Mouse (Mus musculus) hindbrain, embryonic 13.5 days (tissue): ENCODE measurements around the gene Rpl7l1. TPM values are rescaled to one million over a fixed set of nuclear protein-coding genes. Genes with fewer than 3 reads are reported as not detected.
"Not testable (repeated sequence)": the region's sequence is repeated elsewhere in the genome, so short reads cannot be mapped to it uniquely, and the experiment has no call there.

Source experiments
- ATAC-seq: fragments of 200-750 bp; cut with Nextera tagmentation; 2 replicates; pipeline ENCODE4 v1.8.0; 2017; ENCODE audit warnings: moderate TSS enrichment; ENCODE audit not compliant: low FRiP score
- H3K27ac ChIP-seq: fragments of 300-500 bp; sonication (generic); 2 replicates; pipeline ENCODE4 v1.5.1; 2015; ENCODE audit warnings: inconsistent platforms, mild to moderate bottlenecking, moderate library complexity
- H3K27me3 ChIP-seq: fragments of 300-500 bp; sonication (generic); 2 replicates; pipeline ENCODE4 v1.6.1; 2015; ENCODE audit warnings: mild to moderate bottlenecking, inconsistent platforms
- H3K36me3 ChIP-seq: fragments of 300-500 bp; sonication (generic); 2 replicates; pipeline ENCODE4 v1.6.1; 2015; ENCODE audit warnings: mild to moderate bottlenecking, inconsistent platforms
- H3K4me1 ChIP-seq: fragments of 300-500 bp; sonication (generic); replicated peaks from 2 replicates; pipeline ENCODE4 v1.6.1; 2015; ENCODE audit warnings: inconsistent platforms
- H3K4me2 ChIP-seq: fragments of 300-500 bp; sonication (generic); 2 replicates; pipeline ENCODE4 v1.6.1; 2015; ENCODE audit warnings: inconsistent platforms, mild to moderate bottlenecking, moderate library complexity
- H3K4me3 ChIP-seq: fragments of 300-500 bp; sonication (generic); 2 replicates; pipeline ENCODE4 v1.5.1; 2015; ENCODE audit warnings: mild to moderate bottlenecking, inconsistent platforms
- H3K9ac ChIP-seq: fragments of 300-500 bp; sonication (generic); 2 replicates; pipeline ENCODE4 v1.6.1; 2015; ENCODE audit warnings: mild to moderate bottlenecking, inconsistent platforms
- H3K9me3 ChIP-seq: fragments of 300-500 bp; sonication (generic); 2 replicates; pipeline ENCODE4 v1.6.1; 2016; ENCODE audit warnings: inconsistent platforms
- WGBS: fragments of 180-500 bp; shearing (Covaris S2); methylation state at CpG from one replicate; pipeline ENCODE4 v1.1.7; 2015; 5-methylcytosine and 5-hydroxymethylcytosine counted together
- polyA plus RNA-seq: library from polyadenylated mRNA; unstranded; fragments of >200 nt; fragmentation: Nextera tagmentation; extraction: Ambion mirVana; gene quantifications from 2 replicates; pipeline ENCODE4 v1.2.1, GENCODE M21; 2015

The Rpl7l1 gene
- polyA plus RNA-seq, 1 experiment from 2014 or later = 113 TPM

GRCm38 (mm10) chr17:46808376-46808775 lies 25.9 kb upstream of the Rpl7l1 start:
- H3K36me3 ChIP-seq = peaks cover 83% of the 10 kb centered on the region
- 96% methylated on average over 10 of the region's 10 CpGs for WGBS
- H3K4me2 ChIP-seq = no peak overlapping the region
- no peaks in the 10 kb centered on the region for H3K27me3 ChIP-seq
- no peak for ATAC-seq
- H3K9ac ChIP-seq = no peak overlapping the region
- no peaks in the 10 kb centered on the region for H3K9me3 ChIP-seq
- H3K27ac ChIP-seq = no peak overlapping the region
- no peaks in the 10 kb centered on the region for H3K4me1 ChIP-seq
- H3K4me3 ChIP-seq = no peak overlapping the region

GRCm38 (mm10) chr17:46801761-46802160 lies 19.3 kb upstream of the Rpl7l1 start:
- Histone ChIP-seq H3K4me2 (no peak overlapping the region), H3K27ac (no peak overlapping the region), H3K9me3 (no peaks in the 10 kb centered on the region), H3K4me1 (0 out of 2 replicates have a peak, but pooled peaks cover 3% of the 10 kb centered on the region), H3K27me3 (no peaks in the 10 kb centered on the region), H3K36me3 (peaks cover 67% of the 10 kb centered on the region), H3K9ac (no peak overlapping the region), H3K4me3 (no peak overlapping the region)
- no peak for ATAC-seq
- WGBS = 86% methylated on average over 6 of the region's 6 CpGs

- no peak for ATAC-seq
- Histone ChIP-seq H3K4me1 (0 out of 2 replicates have a peak, but pooled peaks cover 3% of the 10 kb centered on the region), H3K27ac (no peak overlapping the region), H3K27me3 (no peaks in the 10 kb centered on the region), H3K36me3 (peaks cover 47% of the 10 kb centered on the region), H3K4me2 (no peak overlapping the region), H3K4me3 (no peak overlapping the region), H3K9ac (no peak overlapping the region), H3K9me3 (no peaks in the 10 kb centered on the region)
- 78% methylated on average over 10 of the region's 10 CpGs for WGBS
Observed at GRCm38 (mm10) chr17:46799680-46800079, 17.2 kb upstream of the Rpl7l1 start.

GRCm38 (mm10) chr17:46797386-46797785 lies 14.9 kb upstream of the Rpl7l1 start:
- Histone ChIP-seq H3K36me3 (peaks cover 38% of the 10 kb centered on the region), H3K27me3 (no peaks in the 10 kb centered on the region), H3K9me3 (no peaks in the 10 kb centered on the region), H3K4me1 (0 out of 2 replicates have a peak, but pooled peaks cover 3% of the 10 kb centered on the region), H3K4me3 (no peak overlapping the region), H3K4me2 (no peak overlapping the region), H3K27ac (no peak overlapping the region), H3K9ac (no peak overlapping the region)
- WGBS = 47% methylated on average over 6 of the region's 8 CpGs
- no peak for ATAC-seq

GRCm38 (mm10) chr17:46796743-46797142 lies 14.3 kb upstream of the Rpl7l1 start:
- 83% methylated on average over 4 of the region's 4 CpGs for WGBS
- Histone ChIP-seq H3K9me3 (peaks cover 5% of the 10 kb centered on the region; the same call in 1 of the 2 replicates), H3K4me3 (no peak overlapping the region), H3K27me3 (no peaks in the 10 kb centered on the region), H3K36me3 (peaks cover 33% of the 10 kb centered on the region), H3K4me2 (no peak overlapping the region), H3K4me1 (0 out of 2 replicates have a peak, but pooled peaks cover 3% of the 10 kb centered on the region), H3K9ac (no peak overlapping the region), H3K27ac (no peak overlapping the region)
- no peak for ATAC-seq

GRCm38 (mm10) chr17:46792963-46793362 lies 10.5 kb upstream of the Rpl7l1 start:
- H3K4me2 ChIP-seq = no peak overlapping the region
- WGBS = 84% methylated on average over 2 of the region's 2 CpGs
- H3K27ac ChIP-seq = no peak overlapping the region
- H3K9ac ChIP-seq = no peak overlapping the region
- H3K9me3 ChIP-seq = peaks cover 5% of the 10 kb centered on the region; the same call in 1 of the 2 replicates
- no peaks in the 10 kb centered on the region for H3K27me3 ChIP-seq
- ATAC-seq = no peak
- H3K4me1 ChIP-seq = 0 out of 2 replicates have a peak, but pooled peaks cover 3% of the 10 kb centered on the region
- H3K36me3 ChIP-seq = no peaks in the 10 kb centered on the region
- H3K4me3 ChIP-seq = no peak overlapping the region

- not testable (repeated sequence) for H3K4me3 ChIP-seq, ATAC-seq, H3K4me2 ChIP-seq, H3K27ac ChIP-seq, H3K9ac ChIP-seq, H3K9me3 ChIP-seq, H3K27me3 ChIP-seq, H3K36me3 ChIP-seq, H3K4me1 ChIP-seq
- 59% methylated on average over 2 of the region's 2 CpGs for WGBS
Observed at GRCm38 (mm10) chr17:46787974-46788373, 5.5 kb upstream of the Rpl7l1 start.

- no peak overlapping the region for H3K9ac ChIP-seq
- H3K4me3 ChIP-seq = no peak overlapping the region
- H3K9me3 ChIP-seq = peaks cover 3% of the 10 kb centered on the region; the same call in 1 of the 2 replicates
- H3K4me2 ChIP-seq = no peak overlapping the region
- no peak overlapping the region for H3K27ac ChIP-seq
- H3K36me3 ChIP-seq = no peaks in the 10 kb centered on the region
- 88% methylated on average over 5 of the region's 5 CpGs for WGBS
- H3K4me1 ChIP-seq = no peaks in the 10 kb centered on the region
- H3K27me3 ChIP-seq = no peaks in the 10 kb centered on the region
- no peak for ATAC-seq
Observed at GRCm38 (mm10) chr17:46786952-46787351, 4.5 kb upstream of the Rpl7l1 start.

GRCm38 (mm10) chr17:46783222-46783565 lies 722 bp upstream of the Rpl7l1 start:
- H3K9ac ChIP-seq = peak overlapping the region; percentile 83; the same call in 1 of the 2 replicates
- WGBS = 84% methylated on average over 2 of the region's 2 CpGs
- no peaks in the 10 kb centered on the region for H3K9me3 ChIP-seq
- ATAC-seq = peak; percentile 46; the same call in 1 of the 2 replicates
- H3K36me3 ChIP-seq = peaks cover 25% of the 10 kb centered on the region
- H3K4me3 ChIP-seq = peak overlapping the region; percentile 64
- peak overlapping the region; percentile 71 for H3K4me2 ChIP-seq
- H3K27me3 ChIP-seq = no peaks in the 10 kb centered on the region
- H3K27ac ChIP-seq = peak overlapping the region; percentile 93
- H3K4me1 ChIP-seq = peaks cover 15% of the 10 kb centered on the region

GRCm38 (mm10) chr17:46781876-46782275 lies 596 bp downstream of the Rpl7l1 start:
- H3K4me2 ChIP-seq = peak overlapping the region; percentile 71
- no peaks in the 10 kb centered on the region for H3K27me3 ChIP-seq
- no peaks in the 10 kb centered on the region for H3K9me3 ChIP-seq
- H3K9ac ChIP-seq = peak overlapping the region; percentile 83
- H3K36me3 ChIP-seq = peaks cover 38% of the 10 kb centered on the region
- WGBS = 5% methylated on average over 11 of the region's 11 CpGs
- H3K27ac ChIP-seq = peak overlapping the region; percentile 93
- peak overlapping the region; percentile 64 for H3K4me3 ChIP-seq
- H3K4me1 ChIP-seq = peaks cover 15% of the 10 kb centered on the region
- no peak for ATAC-seq

- no peak overlapping the region for H3K4me2 ChIP-seq
- peaks cover 27% of the 10 kb centered on the region for H3K4me1 ChIP-seq
- H3K9me3 ChIP-seq = no peaks in the 10 kb centered on the region
- no peaks in the 10 kb centered on the region for H3K27me3 ChIP-seq
- 89% methylated on average over 3 of the region's 3 CpGs for WGBS
- peaks cover 66% of the 10 kb centered on the region for H3K36me3 ChIP-seq
- no peak for ATAC-seq
- no peak overlapping the region for H3K27ac ChIP-seq
- H3K9ac ChIP-seq = no peak overlapping the region
- H3K4me3 ChIP-seq = no peak overlapping the region
Observed at GRCm38 (mm10) chr17:46776087-46776486, 6.4 kb downstream of the Rpl7l1 start.

GRCm38 (mm10) chr17:46775070-46775469 lies 7.4 kb downstream of the Rpl7l1 start:
- Histone ChIP-seq H3K9ac (no peak overlapping the region), H3K4me1 (peaks cover 20% of the 10 kb centered on the region), H3K27ac (no peak overlapping the region), H3K27me3 (no peaks in the 10 kb centered on the region), H3K36me3 (peaks cover 60% of the 10 kb centered on the region), H3K4me2 (no peak overlapping the region), H3K9me3 (no peaks in the 10 kb centered on the region), H3K4me3 (no peak overlapping the region)
- no peak for ATAC-seq
- 94% methylated on average over 9 of the region's 9 CpGs for WGBS

GRCm38 (mm10) chr17:46774131-46774472 lies 8.4 kb downstream of the Rpl7l1 start:
- H3K4me2 ChIP-seq = peak overlapping the region; percentile 95
- peaks cover 20% of the 10 kb centered on the region for H3K4me1 ChIP-seq
- H3K9me3 ChIP-seq = no peaks in the 10 kb centered on the region
- 38% methylated on average over 2 of the region's 2 CpGs for WGBS
- H3K36me3 ChIP-seq = peaks cover 51% of the 10 kb centered on the region
- H3K4me3 ChIP-seq = no peak overlapping the region
- no peaks in the 10 kb centered on the region for H3K27me3 ChIP-seq
- ATAC-seq = no peak
- H3K27ac ChIP-seq = no peak overlapping the region
- H3K9ac ChIP-seq = no peak overlapping the region
